Mouse (Mus musculus): ENCODE results near the gene AI481877. TPM values are rescaled to one million over a fixed set of nuclear protein-coding genes. Genes with fewer than 3 reads are reported as not detected.
"Not testable (repeated sequence)": the region's sequence is repeated elsewhere in the genome, so short reads cannot be mapped to it uniquely, and the experiment has no call there.

Gene AI481877
- not detected for total RNA-seq (2021)

DNA sequence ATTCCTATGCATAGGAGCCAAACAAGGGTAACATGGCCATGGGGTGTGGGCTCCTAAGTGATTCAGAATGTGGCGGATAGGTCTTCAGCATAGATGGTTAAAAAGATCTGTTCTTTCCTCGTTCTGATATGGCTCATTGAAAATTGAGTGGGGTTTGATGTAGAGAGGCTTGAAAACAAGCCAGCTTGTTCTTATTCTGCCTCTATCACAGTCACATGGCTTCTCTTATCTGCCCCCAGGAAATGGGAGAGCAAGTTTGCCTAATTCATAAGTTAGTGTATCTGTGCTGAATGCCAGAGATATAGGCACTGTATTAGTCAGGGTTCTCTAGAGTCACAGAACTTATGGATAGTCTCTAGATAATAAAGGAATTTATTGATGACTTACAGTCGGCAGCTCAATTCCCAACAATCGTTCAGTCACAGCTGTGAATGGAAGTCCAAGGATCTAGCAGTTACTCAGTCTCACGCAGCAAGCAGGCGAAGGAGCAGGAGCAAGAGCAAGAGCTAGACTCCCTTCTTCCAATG, at the start of gene AI481877:
Gene AI481877 (minus strand): TSS at position 477 of the 527 bp plus-strand sequence.
- not testable (repeated sequence) for DNase-seq

DNA sequence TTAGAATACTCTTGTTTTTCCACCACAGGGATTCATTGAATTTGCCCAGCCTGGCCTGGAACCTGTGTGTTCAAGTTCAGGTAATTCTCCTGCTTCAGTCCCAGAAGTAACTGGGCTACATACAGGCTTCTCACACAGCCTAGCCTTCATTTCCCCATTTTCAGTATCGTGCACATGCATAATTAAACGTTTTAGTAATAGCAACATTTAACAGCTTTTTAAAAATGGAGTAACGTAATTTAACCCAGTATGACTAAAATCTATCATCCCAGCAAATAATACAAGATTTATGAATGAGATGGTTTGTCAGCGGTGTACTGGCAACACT, 49.7 kb upstream of the AI481877 start:
- no peak for DNase-seq

DNA sequence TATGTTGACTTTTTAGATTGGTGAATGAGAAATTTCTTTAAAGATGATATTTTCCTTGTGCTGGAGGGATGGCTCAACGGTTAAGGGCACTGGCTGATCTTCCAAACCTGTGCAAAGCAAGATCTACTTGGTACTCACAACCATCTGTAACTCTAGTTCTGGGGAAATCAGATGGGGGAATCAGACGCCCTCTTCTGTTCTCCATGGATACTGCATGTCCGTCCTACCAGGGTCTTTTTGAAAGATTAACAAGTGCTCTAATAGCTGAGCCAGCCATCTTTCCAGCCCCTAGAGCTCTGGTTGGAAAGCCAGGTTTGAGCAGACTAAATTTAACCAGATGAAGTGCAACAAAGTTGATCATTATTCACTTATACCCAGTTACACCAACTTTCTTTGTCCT, 48.5 kb upstream of the AI481877 start:
- DNase-seq = peak; percentile 64

DNA sequence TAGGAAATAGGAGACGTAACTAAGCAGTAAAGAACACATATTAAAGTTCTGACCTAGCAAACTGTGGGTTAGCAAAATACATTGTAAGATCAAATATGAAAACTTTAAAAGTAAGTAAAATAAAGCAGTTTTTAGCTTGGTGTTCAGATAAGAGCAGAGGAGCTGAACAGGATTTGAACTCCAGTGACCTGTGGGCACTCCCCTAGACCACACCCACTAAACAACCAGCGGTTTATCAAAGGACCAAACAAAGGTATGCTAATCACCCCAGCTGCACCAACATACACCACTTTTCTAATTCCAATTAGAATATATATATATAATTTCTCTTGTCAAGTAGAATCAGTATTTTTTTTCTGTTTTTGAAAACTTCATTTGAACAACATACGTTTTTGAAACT, 46.9 kb upstream of the AI481877 start:
- no peak for DNase-seq

DNA sequence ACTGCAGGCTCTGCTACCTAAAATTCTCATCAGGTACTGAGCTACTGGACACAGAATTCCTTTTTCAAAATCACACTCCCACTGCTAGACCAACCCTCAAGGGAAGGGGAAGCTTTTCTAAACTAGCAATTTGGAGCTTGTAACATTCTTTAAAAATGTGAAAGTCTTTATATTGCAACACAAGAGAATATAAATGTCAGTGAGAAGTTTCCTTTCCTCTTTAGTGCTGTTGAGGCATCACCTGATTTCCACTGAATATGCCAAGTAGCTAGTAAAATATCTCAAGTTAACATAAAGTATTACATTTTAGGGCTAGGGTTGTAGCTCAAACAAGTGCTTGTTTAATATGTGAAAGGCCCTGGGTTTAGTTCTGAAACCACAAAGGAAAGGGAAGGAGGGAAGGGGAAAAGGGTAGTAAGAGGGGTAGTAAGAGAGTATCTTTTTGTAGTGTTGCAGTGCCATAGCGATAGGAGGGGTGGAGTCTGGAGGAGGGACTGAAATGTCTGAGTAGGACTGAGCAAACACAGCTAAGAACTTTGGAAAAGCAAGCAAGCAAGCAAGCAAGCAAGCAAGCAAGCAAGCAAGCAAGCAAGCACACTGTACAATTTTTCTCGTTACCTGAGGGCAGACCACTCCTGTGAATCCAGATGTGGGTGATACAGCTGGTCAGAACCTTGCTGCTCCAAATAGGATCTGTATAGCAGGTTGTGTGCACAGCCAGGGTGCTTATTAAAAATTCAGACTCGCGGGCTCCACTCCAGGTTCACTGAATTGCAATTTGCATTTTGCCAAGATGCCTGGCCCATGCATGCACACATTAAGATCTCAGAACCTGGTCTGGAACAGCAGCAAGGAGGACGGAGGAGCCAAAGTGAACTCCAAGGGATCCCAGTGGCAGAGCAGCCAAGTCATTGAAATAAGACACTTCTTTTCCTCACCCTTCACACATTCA, 42.8 kb upstream of the AI481877 start:
- DNase-seq = no peak

DNA sequence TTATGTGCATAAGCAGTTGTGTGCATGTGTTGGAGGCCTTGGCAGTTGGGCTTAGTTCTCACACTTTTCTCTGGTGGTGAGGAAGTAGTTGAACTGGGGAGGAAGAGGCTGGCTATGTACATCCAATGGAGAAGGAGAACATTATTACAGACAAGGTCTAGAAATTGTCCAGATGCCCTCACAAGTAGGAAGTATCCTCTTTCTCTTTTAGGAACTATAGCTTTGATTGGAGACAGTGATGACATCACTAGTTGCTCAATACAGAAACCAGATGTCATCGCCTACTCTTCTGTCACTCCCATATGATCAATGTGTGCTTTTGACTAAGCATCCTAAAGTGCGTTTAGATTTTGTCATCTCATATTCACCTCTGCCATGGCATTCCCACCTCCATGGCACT, 38.8 kb upstream of the AI481877 start:
- DNase-seq = no peak

DNA sequence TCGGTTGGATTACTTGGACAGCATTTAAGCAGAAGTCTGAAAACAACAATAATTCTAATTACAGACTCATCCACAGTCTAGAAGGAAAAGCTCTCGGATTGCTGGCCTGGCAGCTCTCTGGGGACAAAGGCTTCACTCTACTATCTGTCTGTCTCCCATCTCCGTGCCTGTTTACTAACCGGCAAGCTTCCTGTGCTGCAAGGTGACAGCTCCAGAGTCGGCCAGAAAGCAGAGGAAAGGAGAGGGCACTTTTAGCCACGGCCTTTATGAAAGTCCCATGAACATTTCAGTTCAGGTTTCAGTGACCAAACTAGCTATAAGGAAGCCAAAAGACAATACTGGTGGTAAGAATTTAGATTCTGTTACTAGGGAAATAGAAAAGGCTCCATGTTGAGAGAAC, 37.1 kb upstream of the AI481877 start:
- no peak for DNase-seq

DNA sequence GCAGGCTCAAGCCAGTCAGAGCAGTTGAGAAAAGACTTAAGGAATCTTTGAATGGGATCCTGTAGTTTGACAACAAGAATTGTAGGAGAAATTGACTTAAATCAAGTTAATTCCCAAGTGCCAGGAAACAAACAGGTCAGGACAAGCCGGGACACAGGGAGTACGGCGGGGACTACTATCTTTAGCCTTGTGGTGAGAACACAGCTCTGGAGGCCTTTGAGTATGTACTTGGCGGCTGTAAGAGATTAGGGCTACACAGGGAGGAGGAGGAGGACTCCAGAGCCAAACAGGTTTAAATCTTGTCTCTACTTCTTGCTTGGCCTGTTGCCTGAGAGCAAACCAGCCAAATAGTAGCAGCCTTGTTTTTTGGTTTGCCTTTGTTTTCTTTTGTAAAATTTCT, 36.2 kb upstream of the AI481877 start:
- peak; percentile 46 for DNase-seq

DNA sequence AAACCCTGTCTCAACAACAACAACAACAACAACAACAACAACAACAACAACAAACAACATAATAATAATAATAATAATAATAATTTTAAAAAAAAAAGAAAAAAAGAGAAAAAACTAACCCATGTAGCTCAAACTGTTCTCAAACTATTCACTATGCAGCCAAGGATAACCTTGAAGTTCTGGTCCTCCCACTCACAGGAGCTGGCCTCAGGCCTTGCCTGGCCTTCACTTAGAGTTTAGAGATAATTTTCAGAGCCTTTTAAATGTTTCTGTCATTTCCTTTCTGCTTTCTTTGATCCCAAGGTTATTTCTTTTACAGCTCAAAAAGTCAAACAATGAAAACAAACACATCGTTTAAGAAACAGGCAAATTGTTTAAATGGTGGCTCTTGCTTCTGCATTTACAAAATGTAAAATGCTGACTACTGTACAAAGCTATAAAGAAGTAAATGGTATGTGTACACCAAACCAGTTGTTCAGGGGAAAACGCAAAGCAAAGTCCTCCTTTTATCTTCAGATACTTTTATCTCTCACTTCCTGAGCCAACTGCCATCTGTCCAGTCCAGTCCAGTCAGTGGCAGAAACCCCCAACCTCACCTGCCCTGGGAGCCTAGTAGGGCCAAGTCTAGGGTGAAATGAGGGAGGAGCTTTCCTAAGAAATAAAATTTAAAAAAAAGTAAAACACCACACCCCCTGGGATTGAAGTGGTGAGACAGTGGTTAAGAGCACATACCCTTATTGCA, 34.6 kb upstream of the AI481877 start:
- no peak for DNase-seq

DNA sequence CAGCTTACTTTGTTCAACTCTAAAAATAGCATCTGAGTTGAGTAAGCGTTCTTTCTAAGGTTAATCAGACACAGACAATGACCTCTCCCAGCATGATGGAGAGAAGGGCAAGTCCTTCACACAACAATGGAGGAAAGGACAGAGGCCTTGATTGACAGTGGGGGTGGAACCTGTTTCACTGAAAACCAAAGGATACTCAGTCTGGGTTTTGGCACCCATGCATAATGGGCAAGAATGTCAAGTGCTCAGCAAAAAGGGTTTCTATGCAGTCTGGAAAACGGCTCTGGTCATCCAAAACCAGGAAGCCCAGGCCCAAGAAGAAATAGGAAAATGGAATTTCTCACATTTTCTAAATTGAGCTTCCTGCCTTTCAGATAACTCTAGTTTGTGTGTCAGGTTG, 33.8 kb upstream of the AI481877 start:
- no peak for DNase-seq

DNA sequence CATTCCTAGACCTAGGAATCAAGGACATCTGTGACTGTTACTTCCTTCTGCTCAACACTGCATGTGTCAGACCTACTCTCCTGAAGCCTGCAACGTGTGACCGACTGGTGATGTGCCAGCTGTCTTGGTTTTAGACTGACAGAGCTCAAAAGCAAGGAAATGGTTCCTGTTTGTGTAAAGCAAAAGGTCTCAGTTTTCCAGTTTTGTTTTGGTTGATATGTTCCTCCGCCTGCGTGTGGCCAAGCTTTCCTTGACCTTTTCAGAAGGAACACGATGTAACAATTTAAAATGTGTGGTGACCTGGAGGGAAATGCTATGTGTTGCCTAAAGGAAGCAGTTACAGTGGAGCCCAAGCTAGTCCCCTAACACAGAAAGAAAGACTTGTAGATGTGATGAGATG, 31.2 kb upstream of the AI481877 start:
- no peak for DNase-seq

DNA sequence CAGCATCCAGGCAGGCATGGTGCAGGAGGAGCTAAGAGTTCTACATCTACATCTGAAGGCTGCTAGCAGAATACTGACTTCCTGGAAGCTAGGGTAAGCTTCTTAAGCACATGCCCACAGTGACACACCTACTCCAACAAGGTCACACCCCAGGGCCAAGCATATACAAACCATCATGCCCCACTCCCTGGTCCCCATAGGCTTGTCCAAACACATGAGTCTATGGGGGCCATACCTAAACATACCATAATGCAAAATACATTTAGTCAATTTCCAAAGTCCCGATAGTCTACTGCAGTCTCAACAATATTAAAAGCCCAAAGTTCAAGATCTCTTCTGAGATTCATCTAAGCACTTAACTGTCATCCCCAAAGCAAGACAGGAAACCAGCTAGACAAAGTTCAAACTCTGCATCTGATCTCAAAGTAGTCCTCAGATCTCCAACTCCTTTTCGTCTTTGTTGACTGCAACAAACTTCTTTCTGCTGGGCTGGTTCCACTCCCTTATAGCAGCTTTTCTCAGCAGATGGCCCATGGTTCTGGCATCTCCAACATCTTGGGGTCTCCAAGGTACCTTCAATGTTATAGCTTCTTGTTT, 28.6 kb upstream of the AI481877 start:
- no peak for DNase-seq

DNA sequence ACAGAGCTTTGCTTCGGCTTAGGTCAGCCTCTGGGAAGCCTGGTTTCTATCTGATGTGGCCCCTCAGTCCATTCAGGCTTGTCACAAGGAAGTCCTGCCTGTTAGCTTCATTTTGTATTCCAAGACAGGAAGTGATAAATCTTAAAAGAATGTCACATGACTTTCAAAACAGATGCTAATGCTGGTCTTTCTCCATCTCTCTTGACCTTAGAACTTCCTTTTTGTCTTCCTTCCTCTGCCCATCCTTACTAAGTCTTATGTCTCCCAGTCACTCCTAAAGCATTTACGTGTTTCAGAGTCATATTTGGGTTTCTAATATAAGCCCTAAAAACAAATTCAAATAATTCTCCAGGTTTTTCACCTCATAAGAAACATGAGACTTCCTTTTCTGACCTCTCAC, 25.3 kb upstream of the AI481877 start:
- no peak for DNase-seq

DNA sequence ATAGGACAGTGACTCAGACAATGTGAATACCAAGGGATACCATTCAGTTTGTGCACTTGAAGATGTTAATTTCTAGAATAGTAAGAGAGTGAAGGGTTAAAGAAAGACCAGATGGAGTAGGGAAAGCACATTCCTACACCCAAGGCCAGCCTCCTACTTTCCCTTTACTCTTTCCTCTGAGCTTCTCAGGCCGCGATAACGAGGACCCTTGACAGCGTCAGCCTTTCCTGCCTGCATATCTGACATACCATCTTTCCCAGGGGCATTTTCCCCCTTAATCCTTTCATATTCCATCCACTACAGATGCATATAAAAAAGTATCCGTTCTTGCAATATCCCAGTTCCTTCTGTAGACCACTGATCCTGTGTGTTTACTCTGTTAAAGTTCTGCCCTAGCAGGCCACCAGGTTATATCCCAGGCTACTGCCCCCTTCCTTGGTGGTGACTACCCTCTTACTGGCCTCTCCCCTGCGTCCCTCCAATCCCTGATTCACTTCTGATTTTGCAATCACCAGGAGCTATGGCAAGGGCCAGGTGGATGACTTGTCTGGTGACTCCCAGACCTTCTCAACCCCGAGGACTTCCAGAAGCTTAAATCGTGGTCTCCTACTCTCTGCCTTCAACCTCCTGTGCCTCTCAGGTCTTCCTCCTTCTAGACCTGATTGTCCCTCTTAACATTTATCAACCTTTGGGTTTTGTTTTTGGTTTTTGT, 22.3 kb upstream of the AI481877 start:
- no peak for DNase-seq

DNA sequence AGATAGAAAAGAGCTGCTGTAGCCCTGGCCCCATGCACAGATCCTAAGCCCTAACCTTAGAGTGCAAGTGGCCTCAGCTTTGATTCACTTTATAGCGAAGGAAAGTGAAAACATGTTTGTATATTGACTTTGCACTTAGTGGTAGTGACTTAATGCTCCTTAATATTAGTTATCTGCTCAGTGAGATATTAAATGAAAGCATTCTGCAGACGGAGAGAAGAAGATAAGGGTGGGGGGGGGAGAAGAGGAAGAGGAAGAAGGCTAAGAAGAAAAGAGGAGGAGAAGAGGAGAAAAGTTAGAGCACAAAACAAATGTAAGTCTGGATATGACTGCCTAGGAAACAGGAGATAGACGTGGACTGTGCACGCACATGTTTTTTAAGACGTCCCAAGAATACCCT, 21.5 kb upstream of the AI481877 start:
- no peak for DNase-seq

DNA sequence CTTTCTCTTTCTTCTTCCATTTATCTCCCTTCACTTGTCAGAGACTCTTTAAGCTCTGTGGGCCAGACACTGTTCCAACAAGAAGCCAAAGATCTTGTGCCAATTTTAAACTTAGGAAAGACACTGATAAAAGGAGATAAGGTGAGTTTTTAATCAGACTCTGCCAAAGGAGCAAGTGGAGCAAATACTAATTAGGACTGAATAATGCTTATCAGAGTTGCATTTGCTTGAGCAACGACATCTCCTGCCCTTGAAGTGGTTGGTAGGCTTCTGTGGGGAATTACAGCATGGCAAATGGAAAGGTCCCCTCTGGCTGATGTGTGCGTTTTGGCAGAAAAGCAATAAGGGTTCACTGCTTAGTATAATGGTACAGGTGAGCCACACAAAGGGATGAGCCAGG, 18.9 kb upstream of the AI481877 start:
- no peak for DNase-seq

DNA sequence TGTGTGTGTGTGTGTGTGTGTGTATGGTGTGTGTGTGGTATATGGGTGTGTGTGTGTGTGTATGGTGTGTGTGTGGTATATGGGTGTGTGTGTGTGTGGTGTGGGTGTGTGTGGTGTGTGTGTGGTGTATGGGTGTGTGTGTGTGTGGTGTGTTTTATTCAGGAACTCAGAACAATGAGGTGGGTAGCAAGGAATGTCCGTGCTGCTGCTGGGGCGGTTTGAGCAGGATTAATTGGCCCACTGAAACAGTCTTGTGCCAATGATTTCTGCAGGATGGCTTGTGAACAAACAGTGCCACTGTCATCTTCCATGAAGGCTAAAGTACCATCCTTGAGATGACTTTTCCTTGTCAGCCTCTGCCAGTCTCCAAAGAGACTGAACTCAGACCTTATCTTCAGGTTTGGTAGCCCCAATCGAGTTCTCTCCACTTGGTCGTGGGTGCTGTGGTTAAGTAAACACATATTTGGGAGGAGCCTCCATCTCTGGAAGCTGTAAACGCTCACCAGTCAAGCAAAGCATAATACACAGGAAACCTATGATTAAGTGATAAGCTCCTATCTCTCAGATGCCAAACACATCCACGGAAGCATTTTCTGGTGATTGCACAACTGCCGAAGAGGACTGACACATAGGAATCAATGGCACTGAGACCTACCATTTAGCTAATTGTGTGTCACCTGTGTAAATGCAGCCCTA, 18.3 kb upstream of the AI481877 start:
- DNase-seq = no peak

DNA sequence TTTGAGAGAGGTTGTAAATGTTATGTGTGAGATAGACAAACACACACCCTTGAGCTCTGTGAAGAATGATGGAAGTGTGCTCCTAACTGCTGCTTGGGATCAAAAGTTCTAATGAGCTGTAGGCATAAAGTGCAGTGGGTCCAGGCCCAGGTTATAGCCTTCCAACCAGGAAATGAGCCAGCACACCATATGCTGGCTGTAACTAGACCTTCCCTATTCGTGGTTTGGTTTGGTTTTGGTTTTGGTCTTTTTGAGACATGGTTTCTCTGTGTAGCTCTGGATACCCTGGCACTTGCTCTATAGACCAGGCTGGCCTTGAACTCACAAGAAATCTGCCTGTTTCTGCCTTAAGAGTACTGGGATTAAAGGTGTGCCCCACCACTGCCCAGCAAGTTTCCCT, 13.2 kb upstream of the AI481877 start:
- no peak for DNase-seq

DNA sequence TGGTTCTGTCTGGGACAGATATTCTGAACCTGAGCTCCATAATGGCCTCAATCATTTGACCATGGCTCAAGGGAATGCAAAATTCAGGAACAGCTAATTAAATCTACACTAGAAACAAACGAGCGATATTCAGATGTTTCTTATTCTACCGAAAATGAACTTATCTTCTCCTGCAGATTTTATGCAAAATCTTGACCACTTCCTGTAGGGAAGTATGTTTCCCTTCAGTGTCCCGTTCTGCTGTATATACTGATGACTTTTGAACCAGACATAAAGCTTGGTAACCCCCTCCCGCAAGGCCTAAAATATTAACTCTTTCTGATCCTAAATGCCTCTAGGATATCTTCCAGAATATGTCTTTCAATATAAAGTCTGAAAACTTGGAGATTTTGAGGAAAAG, 12.1 kb upstream of the AI481877 start:
- DNase-seq = no peak

DNA sequence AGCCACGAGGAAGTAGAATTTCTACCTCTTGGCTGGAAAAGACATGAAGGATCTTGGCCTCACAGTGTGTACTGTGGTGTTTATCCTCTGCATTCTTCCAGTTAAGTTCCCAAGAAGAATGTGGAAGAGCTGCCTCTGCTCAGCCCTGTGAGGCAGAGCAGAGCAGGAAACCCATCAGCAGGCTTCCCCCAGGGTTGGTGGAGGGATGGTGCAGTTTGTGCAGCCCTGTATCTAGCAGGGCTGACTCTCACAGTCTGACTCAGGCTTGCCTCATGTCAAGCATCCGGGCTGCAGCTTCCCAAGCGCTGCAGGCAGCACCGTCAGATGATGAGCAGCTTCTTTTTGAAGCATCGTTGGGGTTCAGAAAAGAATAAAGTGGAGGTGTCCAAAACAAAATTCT, 10.3 kb upstream of the AI481877 start:
- no peak for DNase-seq

DNA sequence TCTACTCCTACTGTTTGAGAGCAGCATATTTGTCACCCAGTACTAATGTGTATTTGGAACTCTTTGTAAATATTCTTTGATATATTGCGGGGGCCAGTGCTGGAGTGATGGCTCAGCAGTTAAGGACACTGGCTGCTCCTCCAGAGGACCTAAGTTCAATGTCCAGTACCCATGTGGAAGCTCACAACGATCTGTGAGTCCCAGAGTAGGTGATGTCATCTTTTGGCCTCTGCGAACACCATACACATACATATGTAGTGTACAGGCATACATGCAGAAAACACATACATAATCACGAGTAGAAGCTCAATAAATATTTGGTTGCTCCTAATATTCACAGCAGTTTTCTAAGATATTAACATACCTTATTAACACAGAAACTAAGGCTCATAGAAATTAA, 9.8 kb downstream of the AI481877 start:
- no peak for DNase-seq

DNA sequence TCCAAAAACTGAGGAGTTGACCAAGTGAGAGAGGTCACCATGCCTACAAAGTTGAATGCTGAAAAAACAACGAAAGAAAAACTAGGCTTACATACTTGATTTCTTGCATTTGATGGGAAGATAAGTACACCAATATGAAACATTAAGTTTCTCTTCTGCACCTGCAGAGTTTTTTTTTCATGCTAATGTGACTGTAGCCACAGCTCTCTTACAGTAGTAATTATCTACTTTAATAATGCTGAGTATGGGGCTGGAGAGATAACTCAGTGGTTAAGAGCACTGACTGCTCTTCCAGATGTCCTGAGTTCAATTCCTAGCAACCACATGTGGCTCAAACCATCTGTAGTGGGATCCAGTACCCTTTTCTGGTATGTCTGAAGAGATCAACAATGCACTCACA, 13.7 kb downstream of the AI481877 start:
- DNase-seq = no peak

Data from heart, postnatal 4 days (tissue).